Mouse (Mus musculus) neural tube, embryonic 14.5 days (tissue): ENCODE results near the gene Fyb. TPM values are rescaled to one million over a fixed set of nuclear protein-coding genes. Genes with fewer than 3 reads are reported as not detected.

Experiments
- ATAC-seq: fragments of 200-750 bp; cut with Nextera tagmentation; 2 replicates; pipeline ENCODE4 v1.8.0; 2017; ENCODE audit warnings: low read depth, mild to moderate bottlenecking, moderate TSS enrichment, moderate library complexity
- H3K27ac ChIP-seq: fragments of 300-500 bp; sonication (generic); 2 replicates; pipeline ENCODE4 v1.5.1; 2014; ENCODE audit warnings: low read depth, mild to moderate bottlenecking, control low read depth, low read length, moderate library complexity, mixed read lengths
- H3K27me3 ChIP-seq: fragments of 300-500 bp; sonication (generic); 2 replicates; pipeline ENCODE4 v1.6.1; 2014; ENCODE audit warnings: low read length; ENCODE audit not compliant: control insufficient read depth, insufficient read depth
- H3K36me3 ChIP-seq: fragments of 300-500 bp; sonication (generic); 2 replicates; pipeline ENCODE4 v1.6.1; 2014; ENCODE audit warnings: low read length, mixed read lengths; ENCODE audit not compliant: control insufficient read depth, insufficient read depth
- H3K4me1 ChIP-seq: fragments of 300-500 bp; sonication (generic); 2 replicates; pipeline ENCODE4 v1.6.1; 2014; ENCODE audit warnings: low read length; ENCODE audit not compliant: control insufficient read depth, insufficient read depth
- H3K4me2 ChIP-seq: fragments of 300-500 bp; sonication (generic); 2 replicates; pipeline ENCODE4 v1.6.1; 2014; ENCODE audit warnings: mild to moderate bottlenecking, low read depth, low read length, control low read depth
- H3K4me3 ChIP-seq: fragments of 300-500 bp; sonication (generic); 2 replicates; pipeline ENCODE4 v1.5.1; 2014; ENCODE audit warnings: low read depth, low read length, control low read depth, mixed read lengths
- H3K9ac ChIP-seq: fragments of 300-500 bp; sonication (generic); replicated peaks from 2 replicates; pipeline ENCODE4 v1.6.1; 2014; ENCODE audit warnings: low read depth, mild to moderate bottlenecking, control low read depth, low read length, mixed read lengths
- H3K9me3 ChIP-seq: fragments of 300-500 bp; sonication (generic); 2 replicates; pipeline ENCODE4 v1.6.1; 2016; ENCODE audit warnings: low read length; ENCODE audit not compliant: control insufficient read depth
- WGBS: fragments of 180-500 bp; shearing (Covaris S2); extraction: QIAGEN DNeasy Blood & Tissue Kit; methylation state at CpG from one replicate; pipeline ENCODE4 v1.1.7; 2014; 5-methylcytosine and 5-hydroxymethylcytosine counted together
- polyA plus RNA-seq: library from polyadenylated mRNA; unstranded; fragments of >200 nt; fragmentation: Nextera tagmentation; extraction: Ambion mirVana; gene quantifications from 2 replicates; pipeline ENCODE4 v1.2.1, GENCODE M21; 2014

Fyb gene
- polyA plus RNA-seq, 1 experiment from 2014 or later = 2.3 TPM

- Histone ChIP-seq H3K36me3 (no peaks in the 10 kb centered on the region), H3K27me3 (no peaks in the 10 kb centered on the region), H3K4me2 (no peak overlapping the region), H3K9me3 (no peaks in the 10 kb centered on the region), H3K27ac (no peak overlapping the region), H3K9ac (no peak overlapping the region), H3K4me3 (no peak overlapping the region), H3K4me1 (no peaks in the 10 kb centered on the region)
- WGBS = 88% methylated on average over 7 of the region's 7 CpGs
- ATAC-seq = no peak
These were observed 126.2 kb downstream of the Fyb start for GRCm38 (mm10) chr15:6648757-6649403.

GRCm38 (mm10) chr15:6653046-6653445 lies 130.4 kb downstream of the Fyb start:
- no peaks in the 10 kb centered on the region for H3K4me1 ChIP-seq
- H3K9ac ChIP-seq = no peak overlapping the region
- no peak overlapping the region for H3K4me2 ChIP-seq
- H3K27ac ChIP-seq = no peak overlapping the region
- no peaks in the 10 kb centered on the region for H3K9me3 ChIP-seq
- H3K27me3 ChIP-seq = no peaks in the 10 kb centered on the region
- no peaks in the 10 kb centered on the region for H3K36me3 ChIP-seq
- ATAC-seq = no peak
- H3K4me3 ChIP-seq = no peak overlapping the region
- WGBS = 72% methylated on average over 4 of the region's 4 CpGs

GRCm38 (mm10) chr15:6658081-6658480 lies 135.4 kb downstream of the Fyb start:
- Histone ChIP-seq H3K4me1 (no peaks in the 10 kb centered on the region), H3K27me3 (no peaks in the 10 kb centered on the region), H3K27ac (no peak overlapping the region), H3K4me3 (no peak overlapping the region), H3K36me3 (no peaks in the 10 kb centered on the region), H3K9ac (no peak overlapping the region), H3K4me2 (no peak overlapping the region), H3K9me3 (no peaks in the 10 kb centered on the region)
- 93% methylated on average over 4 of the region's 4 CpGs for WGBS
- no peak for ATAC-seq

GRCm38 (mm10) chr15:6661951-6662350 lies 139.3 kb downstream of the Fyb start:
- Histone ChIP-seq H3K27me3 (no peaks in the 10 kb centered on the region), H3K36me3 (no peaks in the 10 kb centered on the region), H3K4me3 (no peak overlapping the region), H3K9me3 (no peaks in the 10 kb centered on the region), H3K4me1 (no peaks in the 10 kb centered on the region), H3K4me2 (no peak overlapping the region), H3K9ac (no peak overlapping the region), H3K27ac (no peak overlapping the region)
- WGBS = 51% methylated on average over 3 of the region's 3 CpGs
- no peak for ATAC-seq

GRCm38 (mm10) chr15:6663991-6664390 lies 141.3 kb downstream of the Fyb start:
- Histone ChIP-seq H3K27me3 (no peaks in the 10 kb centered on the region), H3K4me1 (no peaks in the 10 kb centered on the region), H3K27ac (no peak overlapping the region), H3K9me3 (no peaks in the 10 kb centered on the region), H3K36me3 (no peaks in the 10 kb centered on the region), H3K4me2 (no peak overlapping the region), H3K9ac (no peak overlapping the region), H3K4me3 (no peak overlapping the region)
- WGBS = 61% methylated on average over 7 of the region's 7 CpGs
- no peak for ATAC-seq

GRCm38 (mm10) chr15:6666072-6666471 lies 143.4 kb downstream of the Fyb start:
- no peaks in the 10 kb centered on the region for H3K36me3 ChIP-seq
- no peaks in the 10 kb centered on the region for H3K4me1 ChIP-seq
- no peak overlapping the region for H3K27ac ChIP-seq
- H3K27me3 ChIP-seq = no peaks in the 10 kb centered on the region
- H3K4me3 ChIP-seq = no peak overlapping the region
- H3K9ac ChIP-seq = no peak overlapping the region
- H3K4me2 ChIP-seq = no peak overlapping the region
- H3K9me3 ChIP-seq = no peaks in the 10 kb centered on the region
- ATAC-seq = no peak
- 71% methylated on average over 5 of the region's 5 CpGs for WGBS

- Histone ChIP-seq H3K4me2 (no peak overlapping the region), H3K9ac (no peak overlapping the region), H3K27ac (no peak overlapping the region), H3K9me3 (no peaks in the 10 kb centered on the region), H3K36me3 (no peaks in the 10 kb centered on the region), H3K4me1 (no peaks in the 10 kb centered on the region), H3K27me3 (no peaks in the 10 kb centered on the region), H3K4me3 (no peak overlapping the region)
- WGBS = 57% methylated on average over 14 of the region's 14 CpGs
- ATAC-seq = no peak
These were observed 146.3 kb downstream of the Fyb start for GRCm38 (mm10) chr15:6668793-6669437.

- Histone ChIP-seq H3K4me3 (no peak overlapping the region), H3K36me3 (no peaks in the 10 kb centered on the region), H3K9me3 (no peaks in the 10 kb centered on the region), H3K4me2 (no peak overlapping the region), H3K27me3 (no peaks in the 10 kb centered on the region), H3K9ac (no peak overlapping the region), H3K4me1 (no peaks in the 10 kb centered on the region), H3K27ac (no peak overlapping the region)
- no peak for ATAC-seq
- 49% methylated on average over 2 of the region's 2 CpGs for WGBS
These were observed 155.8 kb downstream of the Fyb start for GRCm38 (mm10) chr15:6678479-6678878.

- no peak overlapping the region for H3K9ac ChIP-seq
- ATAC-seq = no peak
- H3K4me2 ChIP-seq = no peak overlapping the region
- H3K36me3 ChIP-seq = no peaks in the 10 kb centered on the region
- H3K4me3 ChIP-seq = no peak overlapping the region
- H3K9me3 ChIP-seq = no peaks in the 10 kb centered on the region
- H3K4me1 ChIP-seq = no peaks in the 10 kb centered on the region
- no peaks in the 10 kb centered on the region for H3K27me3 ChIP-seq
- H3K27ac ChIP-seq = no peak overlapping the region
- 65% methylated on average over 2 of the region's 2 CpGs for WGBS
These were observed 179.5 kb downstream of the Fyb start for GRCm38 (mm10) chr15:6702164-6702563.
